Mouse (Mus musculus) neural tube, embryonic 13.5 days (tissue): ENCODE measurements around the gene Vwce. TPM values are rescaled to one million over a fixed set of nuclear protein-coding genes. Genes with fewer than 3 reads are reported as not detected.

Source experiments
- ATAC-seq: fragments of 200-750 bp; cut with Nextera tagmentation; 2 replicates; pipeline ENCODE4 v1.8.0; 2017; ENCODE audit warnings: low read depth, mild to moderate bottlenecking, moderate TSS enrichment, moderate library complexity
- H3K27ac ChIP-seq: fragments of 300-500 bp; sonication (generic); replicated peaks from 2 replicates; pipeline ENCODE4 v1.5.1; 2015; ENCODE audit warnings: moderate library complexity, mild to moderate bottlenecking, inconsistent platforms
- H3K27me3 ChIP-seq: fragments of 300-500 bp; sonication (generic); 2 replicates; pipeline ENCODE4 v1.6.1; 2015; ENCODE audit warnings: mild to moderate bottlenecking, inconsistent platforms
- H3K36me3 ChIP-seq: fragments of 300-500 bp; sonication (generic); 2 replicates; pipeline ENCODE4 v1.6.1; 2015; ENCODE audit warnings: mild to moderate bottlenecking, inconsistent platforms
- H3K4me1 ChIP-seq: fragments of 300-500 bp; sonication (generic); replicated peaks from 2 replicates; pipeline ENCODE4 v1.6.1; 2015; ENCODE audit warnings: inconsistent platforms
- H3K4me2 ChIP-seq: fragments of 300-500 bp; sonication (generic); 2 replicates; pipeline ENCODE4 v1.6.1; 2015; ENCODE audit warnings: inconsistent platforms, mild to moderate bottlenecking, moderate library complexity
- H3K4me3 ChIP-seq: fragments of 300-500 bp; sonication (generic); 2 replicates; pipeline ENCODE4 v1.5.1; 2015; ENCODE audit warnings: mild to moderate bottlenecking, inconsistent platforms
- H3K9ac ChIP-seq: fragments of 300-500 bp; sonication (generic); 2 replicates; pipeline ENCODE4 v1.6.1; 2015; ENCODE audit warnings: moderate library complexity, mild to moderate bottlenecking, inconsistent platforms
- H3K9me3 ChIP-seq: fragments of 300-500 bp; sonication (generic); 2 replicates; pipeline ENCODE4 v1.6.1; 2016; ENCODE audit warnings: inconsistent platforms
- WGBS: fragments of 180-500 bp; shearing (Covaris S2); methylation state at CpG from one replicate; pipeline ENCODE4 v1.1.7; 2015; 5-methylcytosine and 5-hydroxymethylcytosine counted together
- polyA plus RNA-seq: library from polyadenylated mRNA; unstranded; fragments of >200 nt; fragmentation: Nextera tagmentation; extraction: Ambion mirVana; gene quantifications from 2 replicates; pipeline ENCODE4 v1.2.1, GENCODE M21; 2015

Gene Vwce
- polyA plus RNA-seq, 1 experiment from 2014 or later: 0.22 TPM

DNA sequence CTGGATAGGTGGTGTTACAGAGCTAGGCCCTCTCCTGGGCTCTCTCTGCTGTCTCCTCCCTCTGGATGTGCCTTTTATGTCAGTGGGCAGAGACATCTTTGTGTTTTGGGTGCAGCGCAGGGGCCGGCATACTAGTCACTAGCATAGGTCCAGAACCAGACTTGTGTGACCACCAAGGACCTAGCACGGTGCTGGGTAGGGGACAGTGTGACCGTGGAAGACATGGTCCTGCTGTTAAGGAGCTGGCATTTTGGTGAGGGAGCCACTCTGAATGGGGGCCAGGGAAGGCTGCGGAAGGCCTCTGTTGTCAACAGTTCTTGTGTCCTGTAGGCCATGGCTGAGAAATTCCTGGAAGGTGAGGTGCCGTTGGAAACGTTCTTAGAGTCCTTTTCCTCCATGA is 78.2 kb downstream of the Vwce start:
- Histone ChIP-seq H3K27ac (no peak overlapping the region), H3K36me3 (peaks cover 51% of the 10 kb centered on the region)

DNA sequence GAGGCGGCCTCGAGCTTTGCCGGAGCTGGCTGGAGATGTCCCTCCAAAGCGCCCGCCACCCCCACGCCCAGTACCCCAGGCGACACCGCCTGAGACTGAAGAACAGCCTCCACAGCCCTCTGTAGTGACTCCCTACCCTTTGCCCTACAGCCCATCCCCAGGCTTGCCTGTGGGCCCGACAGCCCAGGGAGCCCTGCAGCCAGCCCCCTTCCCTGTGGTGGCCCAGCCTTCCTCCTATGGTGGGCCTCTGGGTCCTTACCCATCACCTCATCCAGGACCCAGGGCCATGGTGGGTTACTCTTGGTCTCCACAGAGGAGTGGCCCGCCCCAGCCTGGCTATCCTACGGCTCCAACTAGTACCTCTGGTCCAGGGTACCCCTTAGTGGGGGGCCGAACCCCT is 78.6 kb downstream of the Vwce start:
- Histone ChIP-seq H3K4me1 (peaks cover 42% of the 10 kb centered on the region), H3K27me3 (no peaks in the 10 kb centered on the region), H3K4me3 (no peak overlapping the region), H3K9me3 (no peaks in the 10 kb centered on the region), H3K27ac (no peak overlapping the region), H3K4me2 (no peak overlapping the region), H3K9ac (no peak overlapping the region), H3K36me3 (peaks cover 47% of the 10 kb centered on the region)
- 94% methylated on average over 12 of the region's 12 CpGs for WGBS
- ATAC-seq: no peak

More for the DNA sequence above, 78.2 kb downstream of the Vwce start:
- peaks cover 42% of the 10 kb centered on the region for H3K4me1 ChIP-seq
- no peak for ATAC-seq
- WGBS: 91% methylated on average over 7 of the region's 7 CpGs
- no peak overlapping the region for H3K4me2 ChIP-seq
- no peak overlapping the region for H3K4me3 ChIP-seq
- no peaks in the 10 kb centered on the region for H3K9me3 ChIP-seq
- H3K9ac ChIP-seq: no peak overlapping the region
- no peaks in the 10 kb centered on the region for H3K27me3 ChIP-seq

- H3K4me2 ChIP-seq: no peak overlapping the region
- H3K27ac ChIP-seq: 0 out of 2 replicates have a peak overlapping the region, but pooled peaks have one; percentile 61
- no peak for ATAC-seq
- H3K27me3 ChIP-seq: no peaks in the 10 kb centered on the region
- H3K9me3 ChIP-seq: no peaks in the 10 kb centered on the region
- WGBS: 93% methylated on average over 10 of the region's 10 CpGs
- H3K36me3 ChIP-seq: peaks cover 41% of the 10 kb centered on the region
- H3K4me3 ChIP-seq: no peak overlapping the region
- H3K4me1 ChIP-seq: peaks cover 46% of the 10 kb centered on the region
- no peak overlapping the region for H3K9ac ChIP-seq
Measured at GRCm38 (mm10) chr19:10713551-10713950, 79.5 kb downstream of the Vwce start.

GRCm38 (mm10) chr19:10714168-10714567 is 80.2 kb downstream of the Vwce start:
- Histone ChIP-seq H3K4me1 (peaks cover 40% of the 10 kb centered on the region), H3K36me3 (peaks cover 35% of the 10 kb centered on the region), H3K9ac (no peak overlapping the region; the same call in 1 of the 2 replicates), H3K27me3 (no peaks in the 10 kb centered on the region), H3K4me2 (no peak overlapping the region), H3K4me3 (no peak overlapping the region), H3K27ac (peak overlapping the region; percentile 61), H3K9me3 (no peaks in the 10 kb centered on the region)
- no peak for ATAC-seq
- 78% methylated on average over 6 of the region's 6 CpGs for WGBS

DNA sequence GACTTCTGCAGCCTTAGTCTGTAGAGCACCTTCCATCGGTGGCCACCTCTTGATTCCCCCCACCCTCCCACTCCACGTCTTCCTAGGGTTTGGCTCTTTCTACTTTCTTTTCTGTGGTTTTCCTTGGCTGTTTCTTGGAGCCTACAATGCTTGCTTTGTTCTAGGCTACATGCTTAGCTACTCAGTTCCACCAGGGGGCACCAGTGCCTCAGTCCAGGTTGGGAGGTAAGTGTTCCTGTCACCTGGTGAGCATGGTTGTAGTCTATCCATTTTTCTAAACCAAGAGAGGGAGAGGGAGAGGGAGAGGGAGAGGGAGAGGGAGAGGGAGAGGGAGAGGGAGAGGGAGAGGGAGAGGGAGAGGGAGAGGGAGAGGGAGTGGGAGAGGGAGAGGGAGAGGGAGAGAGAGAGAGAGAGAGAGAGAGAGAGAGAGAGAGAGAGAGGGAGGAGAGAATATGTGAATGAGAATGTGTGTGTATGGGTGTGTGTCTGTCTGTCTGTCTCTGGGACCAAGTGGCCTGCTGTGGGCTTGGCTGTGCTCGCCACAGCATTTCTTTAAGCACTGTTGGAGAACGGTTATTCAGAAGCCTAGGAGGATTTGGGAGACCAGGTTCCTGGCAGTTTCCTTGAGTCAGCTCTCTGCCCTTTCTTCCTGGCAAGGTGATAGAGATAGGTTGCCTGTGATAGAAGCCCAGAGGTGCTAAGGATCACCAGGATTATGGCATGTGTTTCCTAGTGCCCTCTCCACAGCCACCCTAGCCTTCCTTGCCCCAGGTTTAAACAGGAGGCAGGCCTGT is 80.9 kb downstream of the Vwce start:
- H3K36me3 ChIP-seq: peaks cover 35% of the 10 kb centered on the region
- H3K9ac ChIP-seq: peak overlapping the region; percentile 34; the same call in 1 of the 2 replicates
- no peak overlapping the region for H3K4me3 ChIP-seq
- no peak overlapping the region for H3K4me2 ChIP-seq
- H3K27ac ChIP-seq: peak overlapping the region; percentile 61
- H3K27me3 ChIP-seq: no peaks in the 10 kb centered on the region
- peak; percentile 59 for ATAC-seq
- peaks cover 40% of the 10 kb centered on the region for H3K4me1 ChIP-seq
- 45% methylated on average over 4 of the region's 4 CpGs for WGBS
- H3K9me3 ChIP-seq: no peaks in the 10 kb centered on the region

- H3K4me3 ChIP-seq: no peak overlapping the region
- WGBS: 91% methylated on average over 6 of the region's 6 CpGs
- peak overlapping the region; percentile 56 for H3K27ac ChIP-seq
- H3K9ac ChIP-seq: no peak overlapping the region
- H3K36me3 ChIP-seq: peaks cover 35% of the 10 kb centered on the region
- no peaks in the 10 kb centered on the region for H3K9me3 ChIP-seq
- H3K27me3 ChIP-seq: no peaks in the 10 kb centered on the region
- no peak overlapping the region for H3K4me2 ChIP-seq
- no peak for ATAC-seq
- H3K4me1 ChIP-seq: peaks cover 40% of the 10 kb centered on the region
Measured at GRCm38 (mm10) chr19:10715476-10715875, 81.5 kb downstream of the Vwce start.

Other genes starting within 250 kb of the Vwce start
- gene Syt7, start 245.1 kb upstream of the Vwce start, polyA plus RNA-seq: 9.6 and 10.7 TPM in 2 replicates
- gene Lrrc10b, start 176.7 kb upstream of the Vwce start, polyA plus RNA-seq: 0.55 and 0.67 TPM in 2 replicates
- 0.18 and 0.22 TPM in 2 replicates for gene Ppp1r32, start 151.3 kb upstream of the Vwce start, polyA plus RNA-seq
- 47.3 and 60.1 TPM in 2 replicates for gene Cpsf7, start 108.9 kb upstream of the Vwce start, polyA plus RNA-seq
- 72.1 and 77.0 TPM in 2 replicates for gene Sdhaf2, start 108.1 kb upstream of the Vwce start, polyA plus RNA-seq
- gene Tmem216, start 78.0 kb upstream of the Vwce start, polyA plus RNA-seq: 51.0 and 51.6 TPM in 2 replicates
- 17.7 and 18.0 TPM in 2 replicates for gene Cyb561a3, start 57.0 kb upstream of the Vwce start, polyA plus RNA-seq
- 34.8 and 38.2 TPM in 2 replicates for gene Tmem138, start 56.9 kb upstream of the Vwce start, polyA plus RNA-seq
- 245 and 271 TPM in 2 replicates for gene Ddb1, start 28.9 kb upstream of the Vwce start, polyA plus RNA-seq
- 24.8 and 25.7 TPM in 2 replicates for gene Tkfc, start 28.6 kb upstream of the Vwce start, polyA plus RNA-seq
- not detected in 2 replicates for gene Pga5, start 43.9 kb downstream of the Vwce start, polyA plus RNA-seq
- gene Vps37c, start 54.5 kb downstream of the Vwce start, polyA plus RNA-seq: 34.2 and 37.6 TPM in 2 replicates
- 0.54 and 0.58 TPM in 2 replicates for gene Cd5, start 104.8 kb downstream of the Vwce start, polyA plus RNA-seq
- not detected in 2 replicates for gene Cd6, start 195.8 kb downstream of the Vwce start, polyA plus RNA-seq
- 0.12 and 0.33 TPM in 2 replicates for gene Slc15a3, start 205.5 kb downstream of the Vwce start, polyA plus RNA-seq
- 154 and 169 TPM in 2 replicates for gene Tmem132a, start 235.7 kb downstream of the Vwce start, polyA plus RNA-seq
- gene Tmem109, start 247.8 kb downstream of the Vwce start, polyA plus RNA-seq: 39.5 and 41.9 TPM in 2 replicates